Mouse (Mus musculus) c-Kit-positive CD71-negative TER-119-negative erythroid progenitor cells, embryonic 14.5 days (primary cell): ENCODE results near the gene Ppp1r3c.
A peak's percentile ranks its signal among the peaks of the same experiment; 100 is the strongest.
"Not testable (repeated sequence)": the region's sequence is repeated elsewhere in the genome, so short reads cannot be mapped to it uniquely, and the experiment has no call there.

Experiments used
- DNase-seq: peaks from one replicate; pipeline ENCODE4 v3.0.0-alpha.2; 2013; ENCODE audit warnings: low read depth

Gene Ppp1r3c

DNA sequence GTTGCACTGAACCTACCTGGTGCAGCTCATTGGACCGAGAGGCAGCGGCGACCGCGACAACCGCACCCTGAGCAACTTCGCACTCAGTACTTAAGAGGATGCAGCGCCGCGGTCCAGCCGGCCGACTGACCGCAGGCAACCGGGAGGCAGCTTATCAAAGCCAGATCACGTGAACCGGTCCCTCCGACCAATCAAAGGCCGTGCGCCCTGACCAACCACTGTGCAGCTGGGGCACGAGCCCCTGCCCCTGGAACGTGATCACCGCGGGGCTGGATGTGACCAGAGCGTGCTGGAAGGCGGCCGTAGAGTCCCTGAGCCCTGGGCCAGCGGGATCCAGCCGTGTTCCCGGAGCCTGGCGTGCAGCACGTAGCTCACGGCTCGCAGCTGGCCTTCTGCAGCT, at the start of gene Ppp1r3c:
TSS of gene Ppp1r3c (minus strand) at position 117 of the 400 bp plus-strand sequence.
- DNase-seq, result peak; percentile 18

DNA sequence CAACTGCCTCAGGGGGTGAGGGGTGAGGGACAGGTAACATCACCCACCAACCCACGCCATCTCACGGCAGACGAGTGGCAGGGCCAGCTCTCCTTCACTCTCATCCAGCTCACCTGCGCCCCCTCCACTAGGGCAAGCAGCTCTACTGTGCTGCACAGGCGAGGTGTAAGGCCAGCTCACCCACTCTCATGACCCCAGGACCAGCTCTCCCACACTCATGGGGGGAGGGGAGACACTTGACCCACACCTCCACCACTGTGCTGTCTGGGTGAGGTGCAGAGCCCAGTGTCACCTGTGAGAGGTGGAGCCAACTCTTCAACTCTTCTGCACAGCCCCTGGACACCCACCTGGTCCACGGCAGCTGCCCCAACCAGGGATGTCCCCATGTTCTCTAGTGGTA, 46.7 kb upstream of the Ppp1r3c start:
- no peak for DNase-seq

DNA sequence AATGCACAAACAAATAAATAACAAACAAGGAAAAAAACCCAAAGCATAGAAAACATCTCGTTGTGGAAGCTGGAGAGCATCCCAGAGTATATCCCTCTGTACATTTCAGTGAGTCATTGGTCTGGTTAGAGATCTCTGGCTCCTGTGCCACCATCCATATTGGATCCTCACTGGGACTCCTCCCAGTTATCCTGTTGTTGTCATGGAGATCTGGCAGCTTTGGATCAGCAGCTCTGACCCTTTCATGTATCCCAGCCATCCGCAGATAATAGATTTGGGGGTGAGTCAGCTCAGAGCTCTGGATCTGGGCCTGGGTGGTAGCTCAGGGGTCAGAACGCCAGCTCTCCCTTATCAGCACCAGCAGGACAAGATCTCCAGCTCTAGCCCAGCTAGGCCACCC, 46.1 kb upstream of the Ppp1r3c start:
- DNase-seq, result no peak

DNA sequence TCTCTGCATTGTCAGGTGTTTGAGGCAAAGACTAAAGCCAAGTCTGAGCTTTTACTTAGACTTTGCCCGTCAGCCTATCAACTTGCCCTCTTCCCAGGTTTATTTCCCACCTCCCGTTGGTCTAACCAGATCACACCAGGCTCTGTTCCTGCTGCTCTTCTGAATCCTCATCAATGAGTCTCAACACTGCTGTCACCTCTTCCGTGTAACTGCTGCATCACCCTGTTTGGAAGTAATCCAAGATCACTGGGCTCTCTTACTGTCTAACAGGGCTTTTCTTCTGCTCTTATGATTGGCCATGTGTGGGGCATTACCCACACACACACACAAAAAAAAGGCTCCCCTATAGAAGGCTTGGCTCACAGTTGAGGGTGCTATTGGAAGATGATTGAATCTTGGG, 45.5 kb upstream of the Ppp1r3c start:
- DNase-seq, result no peak

DNA sequence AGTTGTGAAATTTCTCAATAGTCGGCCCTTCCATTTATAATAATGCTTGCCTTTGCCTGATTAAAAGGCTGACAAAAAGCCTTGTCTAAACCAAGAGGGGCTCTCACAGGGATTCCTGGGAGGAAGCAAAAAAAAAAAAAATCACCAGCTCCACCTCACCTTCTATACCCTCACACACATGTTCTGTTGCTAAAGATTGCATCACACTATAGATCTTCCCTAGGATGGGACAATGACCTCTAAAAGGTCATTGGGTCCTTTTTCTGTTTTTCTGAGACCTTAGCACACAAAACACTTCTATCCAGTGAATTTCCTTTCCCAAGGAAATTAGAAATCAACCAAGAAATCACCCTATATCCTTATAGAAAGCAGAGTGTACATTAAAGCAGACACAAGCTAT, 43.9 kb upstream of the Ppp1r3c start:
- no peak for DNase-seq

DNA sequence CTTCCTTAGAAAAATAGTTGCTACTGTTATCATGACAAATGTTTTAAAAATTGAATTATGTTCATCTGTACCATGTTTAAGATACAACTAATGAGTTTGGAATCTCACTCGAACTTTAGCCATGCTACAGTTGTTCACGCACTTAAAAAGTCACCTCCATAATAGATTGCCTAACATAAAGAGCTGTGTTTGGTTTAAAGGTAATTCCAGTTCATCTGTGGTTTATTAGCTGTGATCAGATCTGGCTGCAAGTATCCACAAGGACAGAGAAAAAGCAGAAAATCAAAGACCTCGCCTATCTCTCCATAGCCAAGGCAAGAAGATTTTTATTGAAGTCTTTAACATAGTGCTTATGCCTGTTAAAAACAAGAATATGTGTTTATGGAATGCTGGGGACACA, 43.3 kb upstream of the Ppp1r3c start:
- no peak for DNase-seq

DNA sequence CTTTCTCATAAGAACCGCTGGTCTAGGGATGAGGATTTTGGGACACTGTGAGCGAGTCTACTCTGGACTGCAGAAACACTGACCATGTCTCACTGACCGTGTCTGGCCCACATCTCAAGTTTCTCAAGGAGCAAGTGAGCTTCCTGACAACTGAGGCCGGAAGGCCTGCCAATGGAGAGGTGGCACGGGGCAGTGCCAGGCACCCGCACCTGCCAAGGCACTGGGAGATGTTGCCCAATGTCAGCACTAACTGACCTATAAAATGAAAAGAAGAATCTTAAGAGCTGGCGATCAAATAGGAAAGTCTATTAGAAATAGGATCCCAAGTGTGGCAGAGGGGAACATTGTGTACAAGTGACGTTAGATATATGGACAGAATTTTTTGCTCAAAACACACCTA, 39.1 kb upstream of the Ppp1r3c start:
- DNase-seq, result no peak

DNA sequence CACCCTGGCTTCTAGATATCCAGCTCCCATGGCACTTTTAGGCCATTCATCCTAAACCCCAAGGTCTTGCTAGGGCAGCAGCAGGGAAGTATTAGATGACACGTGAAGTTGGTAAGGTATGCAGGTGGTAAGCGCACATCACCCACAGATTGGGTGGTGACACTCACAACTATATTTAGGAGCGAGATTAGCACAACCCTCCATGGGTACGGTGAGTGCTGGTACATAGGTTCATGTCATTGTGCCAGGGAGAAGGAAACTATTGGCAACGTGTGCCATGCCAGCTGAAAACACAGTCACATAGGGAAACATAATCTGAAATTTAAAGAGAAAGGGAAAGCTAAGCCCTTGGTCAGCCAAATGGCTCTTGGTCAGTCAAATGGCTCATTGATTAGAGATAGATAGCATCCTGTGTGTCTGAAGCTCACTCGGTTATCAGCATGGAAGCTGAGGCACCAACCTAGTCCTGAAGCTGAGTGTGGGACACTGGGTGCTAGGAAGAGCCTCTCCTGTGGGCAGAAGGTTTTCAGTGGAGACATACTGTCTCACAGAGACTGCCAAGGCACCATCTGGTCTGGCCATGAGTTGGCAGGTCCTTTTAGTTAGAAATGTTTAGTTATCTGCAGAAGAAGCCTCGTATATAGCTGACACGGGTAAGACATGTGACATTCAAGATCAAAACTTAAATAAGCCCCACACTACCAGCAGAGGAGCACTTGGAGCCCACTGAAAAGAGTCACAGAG, 37.4 kb upstream of the Ppp1r3c start:
- no peak for DNase-seq

DNA sequence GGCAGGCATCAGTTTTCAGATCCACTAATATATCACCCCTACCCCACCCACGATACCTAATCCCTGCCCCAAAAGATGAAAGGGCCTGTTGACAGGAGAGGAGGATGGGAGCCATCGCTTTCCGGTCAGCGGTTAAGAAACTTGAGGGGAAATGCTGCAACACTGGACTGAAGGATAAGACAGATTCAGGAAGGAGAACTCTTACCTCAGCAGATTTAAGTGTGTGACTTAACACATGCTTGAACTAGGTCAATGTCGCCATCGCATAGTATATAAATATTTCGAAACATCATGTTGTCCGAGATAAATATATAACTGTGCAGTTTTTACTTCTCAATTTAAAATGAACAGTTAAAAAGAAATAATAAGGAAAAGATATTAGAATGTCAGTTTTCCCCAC, 31.6 kb upstream of the Ppp1r3c start:
- DNase-seq, result no peak

DNA sequence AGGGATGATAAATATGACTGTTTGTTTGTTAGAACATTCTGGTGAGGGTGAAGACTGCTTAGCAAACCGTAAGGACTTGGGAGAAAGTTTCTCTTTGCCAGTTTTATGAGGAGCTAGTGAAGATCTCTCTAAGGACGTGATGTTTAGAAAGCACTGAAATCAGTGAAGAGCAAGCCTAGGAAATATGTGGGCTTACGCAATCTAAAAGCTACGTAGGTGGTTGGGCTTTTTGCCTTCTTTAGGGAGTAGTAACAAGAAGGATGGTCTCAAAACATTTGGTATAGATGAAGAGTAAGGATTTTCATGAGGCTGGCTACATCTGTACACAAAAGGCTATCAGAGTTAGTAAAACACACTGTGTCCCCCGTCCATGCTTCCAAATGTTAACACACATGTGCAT, 28.0 kb upstream of the Ppp1r3c start:
- DNase-seq, result no peak

DNA sequence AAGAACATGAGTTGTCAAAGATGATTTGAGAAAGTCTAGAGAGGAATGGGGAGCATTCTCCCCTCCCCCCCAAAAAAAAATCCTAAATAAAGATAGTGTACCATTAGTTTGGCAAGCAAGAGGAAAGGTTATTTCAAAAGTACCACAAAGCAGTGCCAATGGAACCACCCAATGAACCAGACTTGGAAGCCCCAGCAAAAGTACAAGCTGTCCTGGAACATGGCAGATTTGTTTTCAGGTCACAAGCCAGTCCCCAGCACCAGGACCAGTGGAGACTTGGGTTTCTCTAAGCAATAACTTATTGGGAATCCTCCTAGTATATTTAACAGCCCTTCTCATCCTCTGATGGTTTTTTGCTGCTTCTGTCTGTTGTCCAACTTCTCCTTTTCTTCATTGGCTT, 12.5 kb upstream of the Ppp1r3c start:
- DNase-seq, result no peak

DNA sequence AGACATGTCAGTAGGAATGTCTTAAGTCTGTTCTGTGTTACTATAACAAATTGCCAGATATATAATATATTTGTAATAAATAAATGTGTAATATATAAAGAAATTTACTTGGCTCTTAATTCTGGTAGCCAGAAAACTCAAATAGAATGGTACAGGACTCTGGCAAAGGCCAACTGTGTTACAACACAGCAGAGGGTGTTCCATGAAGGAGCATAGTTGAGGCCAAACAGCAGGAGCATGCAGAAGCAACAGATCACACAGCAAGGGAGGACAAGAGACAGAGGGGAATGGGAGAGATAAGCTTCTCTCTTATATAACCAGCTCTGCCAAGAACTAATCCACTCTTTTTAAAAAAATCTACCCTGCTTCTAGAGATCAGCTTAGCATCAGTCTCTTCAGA, 5.9 kb upstream of the Ppp1r3c start:
- no peak for DNase-seq

DNA sequence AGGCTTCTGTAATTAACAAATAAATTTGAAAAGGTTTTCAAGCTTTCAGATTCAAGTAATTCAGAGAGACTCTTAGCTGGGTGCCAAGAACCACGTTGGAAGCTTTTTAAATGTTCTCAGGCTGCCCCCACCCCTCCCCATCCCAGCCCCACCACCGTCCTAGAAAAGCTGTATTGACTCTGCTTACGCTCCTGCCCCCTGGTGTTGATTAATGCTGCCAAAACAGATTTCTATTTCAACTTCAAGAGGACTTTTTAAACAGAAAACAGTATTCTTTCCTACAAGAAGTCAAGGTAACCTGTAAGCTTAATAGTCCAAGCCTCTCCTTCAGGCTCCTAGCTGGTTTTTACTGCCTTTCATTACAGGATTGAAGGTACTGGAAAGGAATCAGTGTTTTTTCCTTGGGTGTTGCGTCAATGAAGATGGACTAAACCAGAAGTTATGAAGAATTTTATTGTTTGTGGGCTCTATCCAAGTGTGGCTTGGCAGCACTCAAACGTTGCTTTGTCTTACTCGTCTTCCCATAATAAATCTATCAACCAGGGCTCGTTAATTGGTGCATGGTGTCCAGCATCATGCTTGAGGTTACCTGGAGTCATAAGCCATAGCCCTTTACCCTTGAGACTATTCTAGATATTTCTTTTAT, 3.2 kb upstream of the Ppp1r3c start:
- no peak for DNase-seq

DNA sequence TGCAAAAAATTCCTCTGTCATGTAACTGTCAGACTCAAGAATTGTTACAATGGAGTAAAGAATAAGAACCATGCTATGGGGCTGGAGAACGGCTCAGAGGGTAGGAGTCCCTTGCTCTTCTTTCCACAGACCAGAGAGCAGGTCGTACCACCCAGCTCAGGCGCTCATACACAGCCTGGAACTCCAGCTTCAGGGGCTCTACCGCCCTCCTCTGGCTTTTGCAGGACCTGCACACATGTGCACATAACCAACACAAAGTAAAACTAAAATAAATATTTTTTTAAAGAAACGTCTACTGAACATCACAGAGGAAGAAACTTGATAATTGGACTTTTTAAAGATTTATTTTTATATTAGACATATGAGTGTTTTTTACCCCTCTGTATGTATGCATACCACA, 1.6 kb upstream of the Ppp1r3c start:
- no peak for DNase-seq

DNA sequence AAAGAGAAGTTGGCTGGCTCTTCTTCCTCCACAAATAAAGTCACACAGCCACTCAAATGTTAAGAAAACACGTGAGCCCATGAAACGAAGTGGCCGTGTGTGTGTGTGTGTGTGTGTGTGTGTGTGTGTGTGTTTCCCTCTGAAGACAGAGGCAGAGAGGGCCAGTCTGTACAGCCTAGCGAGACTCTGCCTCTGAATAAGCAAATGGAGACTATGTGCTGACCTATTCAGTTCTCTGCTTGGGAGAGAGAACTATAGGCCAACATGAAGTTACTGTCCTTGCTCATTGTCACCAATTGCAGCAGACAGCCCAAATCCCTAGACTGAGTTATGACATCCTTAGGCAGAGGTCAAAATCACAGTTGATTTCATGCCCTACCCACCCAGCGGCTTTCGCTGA, 634 bp upstream of the Ppp1r3c start:
- no peak for DNase-seq

DNA sequence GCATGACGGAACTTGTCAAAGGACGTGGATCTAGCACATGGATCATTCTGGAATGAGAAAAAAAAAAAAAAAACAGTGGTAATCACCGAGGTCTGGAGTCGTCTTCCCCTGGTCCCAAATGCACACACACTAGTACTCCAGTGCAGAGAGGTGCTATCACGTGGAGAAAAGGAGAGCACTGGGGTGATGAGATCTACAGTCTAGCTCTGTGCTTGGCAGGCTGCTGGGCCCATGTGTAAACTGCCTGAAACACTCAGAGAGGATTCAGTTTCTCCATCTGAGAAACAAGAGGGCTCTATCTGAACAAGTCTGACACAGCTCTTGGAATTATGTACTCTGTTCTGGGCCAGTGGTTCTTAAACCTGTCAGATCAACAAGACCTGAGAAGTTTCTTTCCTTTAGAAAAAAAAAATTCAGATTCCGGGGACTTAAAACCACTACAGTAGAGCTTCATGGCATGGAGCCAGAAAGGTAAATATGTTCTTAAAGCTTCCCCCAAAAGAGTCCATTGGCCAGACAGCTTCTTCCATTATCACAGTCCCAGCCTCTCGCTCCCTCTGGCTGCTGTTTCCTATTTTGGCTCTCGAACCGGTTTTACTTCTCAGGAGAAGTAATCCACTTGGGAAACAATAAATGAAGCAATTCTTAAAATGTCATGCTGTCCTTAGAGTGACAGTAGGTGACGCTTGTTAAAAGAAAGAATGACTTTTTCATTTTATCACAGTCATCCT, 2.0 kb downstream of the Ppp1r3c start:
- no peak for DNase-seq

DNA sequence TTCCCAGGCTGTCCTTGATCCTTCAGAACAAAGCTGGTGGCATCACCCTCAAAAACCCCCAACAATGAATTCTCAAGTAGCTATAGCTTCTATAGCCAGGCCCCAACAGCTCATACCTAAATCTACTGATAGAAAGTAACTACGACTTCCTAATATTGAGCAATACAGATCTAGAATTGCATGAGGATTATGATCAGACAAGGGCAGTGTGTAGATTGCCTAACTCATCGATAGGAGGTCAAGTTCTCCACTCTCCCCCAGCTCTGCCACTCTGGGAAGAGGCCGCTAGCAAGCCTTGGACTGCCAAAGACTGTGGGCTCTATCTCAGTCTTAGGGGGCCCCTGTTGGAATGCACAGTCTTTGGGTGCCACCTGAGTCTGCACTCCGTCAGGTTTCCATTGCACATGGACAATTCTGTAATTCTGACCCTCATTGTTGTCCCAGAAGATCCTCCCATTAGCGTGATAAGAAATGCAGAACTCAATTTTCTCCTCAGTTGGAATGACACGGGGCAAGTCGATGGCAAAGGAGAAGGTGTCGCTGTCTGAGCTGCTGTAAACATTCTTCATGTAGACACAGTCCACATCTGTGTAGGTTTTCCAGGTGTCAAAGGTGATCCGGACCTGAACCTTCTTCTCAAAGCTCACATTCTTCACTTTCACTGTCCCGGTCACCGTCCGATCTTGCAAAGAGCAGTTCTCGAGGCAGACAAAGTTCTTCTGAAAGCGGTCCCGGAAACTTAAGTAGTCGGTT, 3.1 kb downstream of the Ppp1r3c start:
- no peak for DNase-seq

DNA sequence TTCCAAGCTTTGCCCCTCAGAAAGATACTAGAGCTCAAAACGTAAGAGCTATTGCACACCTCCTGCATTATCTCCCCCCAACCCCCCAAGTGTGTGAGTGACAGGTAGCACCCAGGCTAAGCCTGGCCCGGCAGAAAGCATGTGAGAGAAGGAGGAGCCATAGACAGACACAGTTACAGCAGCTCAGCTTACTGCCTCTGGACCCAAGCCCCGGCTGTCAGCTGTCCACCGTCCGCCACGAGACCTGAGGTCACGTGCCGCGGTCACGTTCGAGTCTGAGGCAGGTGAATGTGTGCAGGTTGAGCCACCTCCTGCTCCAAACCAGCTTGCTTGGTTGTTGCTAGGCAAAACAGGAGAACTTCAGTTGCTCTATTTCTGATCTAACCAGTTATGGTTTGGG, 5.1 kb downstream of the Ppp1r3c start:
- DNase-seq, result no peak

DNA sequence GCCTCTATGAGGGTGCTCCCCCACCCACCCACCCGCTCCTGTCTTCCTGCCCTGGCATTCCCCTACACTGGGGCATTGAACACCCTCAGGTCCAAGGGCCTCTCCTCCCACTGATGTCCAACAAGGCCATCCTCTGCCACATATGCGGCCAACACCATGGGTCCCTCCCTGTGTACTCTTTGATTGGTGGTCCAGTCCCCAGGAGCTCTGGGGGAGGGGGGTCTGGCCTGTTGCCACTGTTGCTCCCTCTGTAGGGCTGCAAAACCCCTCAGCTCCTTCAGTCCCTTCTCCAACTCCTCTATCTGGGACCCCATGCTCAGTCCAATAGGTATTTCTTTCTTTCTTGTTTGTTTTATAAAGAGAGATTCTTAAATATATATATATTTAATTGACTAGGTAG, 6.0 kb downstream of the Ppp1r3c start:
- DNase-seq, result not testable (repeated sequence)

DNA sequence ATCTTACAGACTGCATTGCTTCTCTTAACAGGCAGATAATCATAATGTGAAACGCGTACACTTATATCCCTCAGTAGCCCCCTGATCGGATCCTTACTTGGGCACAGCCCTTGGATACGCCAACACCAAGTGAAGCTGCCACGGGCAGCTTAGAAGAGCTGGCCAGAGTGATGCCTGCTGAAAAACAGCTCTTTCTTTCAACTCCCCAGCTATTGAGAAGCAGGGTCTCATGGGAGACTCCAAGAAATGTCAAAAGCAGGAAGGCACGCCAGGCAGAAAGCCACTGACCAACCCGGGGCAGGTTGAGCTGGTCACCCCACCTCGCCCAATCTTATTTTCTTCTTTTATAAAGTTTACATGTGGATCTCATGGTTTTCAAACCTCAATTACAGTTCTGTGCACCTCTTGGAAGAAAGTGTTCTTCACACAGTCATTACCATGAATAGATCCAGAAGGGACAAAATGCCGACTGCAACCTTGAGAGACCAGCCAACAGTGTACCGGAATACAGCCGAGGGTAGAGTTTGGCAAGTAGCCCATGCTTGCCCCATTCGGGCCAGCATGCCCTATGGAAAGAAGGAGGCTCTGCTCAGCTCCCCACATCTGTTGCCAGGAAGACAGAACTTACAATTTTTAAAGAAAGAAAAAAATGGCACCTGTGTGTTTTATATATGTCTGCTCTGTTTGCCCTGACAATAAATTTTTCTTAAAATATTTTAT, 7.6 kb downstream of the Ppp1r3c start:
- no peak for DNase-seq

DNA sequence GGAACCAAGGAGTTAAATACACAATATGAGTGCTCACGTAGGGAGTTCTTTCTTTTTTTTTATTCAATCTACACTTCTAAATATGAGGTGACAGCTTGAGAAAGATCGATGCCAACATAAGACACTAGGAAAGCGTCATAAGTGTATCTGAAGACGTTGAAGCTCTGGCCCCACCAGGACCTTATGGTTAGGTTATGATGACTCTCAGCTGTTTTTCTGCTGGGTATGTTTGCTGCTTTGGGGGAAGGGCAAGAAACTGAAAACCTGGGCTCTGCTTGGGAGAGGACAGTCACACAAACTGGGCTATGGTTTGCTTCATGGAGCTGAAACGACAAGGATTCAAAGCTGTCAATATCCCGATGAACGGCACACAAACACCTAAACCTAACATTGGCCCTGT, 11.5 kb downstream of the Ppp1r3c start:
- no peak for DNase-seq

DNA sequence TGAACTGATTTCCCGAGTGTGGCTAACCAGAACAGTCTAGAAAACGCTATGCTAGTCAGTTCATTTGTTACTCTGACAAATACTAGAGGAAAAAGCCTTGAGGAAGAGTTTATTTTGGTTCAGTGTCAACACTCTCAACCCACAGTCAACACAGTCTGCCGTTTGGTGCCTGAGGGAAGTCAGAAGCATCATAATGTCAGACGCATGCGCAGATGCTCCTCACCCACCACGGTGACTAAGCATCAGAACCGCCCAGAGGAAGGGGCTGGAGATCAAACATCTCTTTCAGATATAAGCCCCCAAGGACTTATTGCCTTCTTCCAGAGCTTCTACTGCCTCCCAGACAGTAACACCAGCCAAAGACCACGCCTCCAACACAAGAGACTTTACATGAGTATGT, 15.3 kb downstream of the Ppp1r3c start:
- no peak for DNase-seq
